ENCODE assay signal across 15 mouse cellular contexts in genomic region chr16:17001109-17001508, GRCm38 (mm10).
"Had no signal": no experiment of that assay in that cellular context is flagged by ENCODE, and none has a peak within 500 bp of the region (broad histone marks: within the 10 kb centered on the region; RNA-seq: fewer than 3 reads in every experiment).

No protein-coding gene starts in this region.

- H3K27ac ChIP-seq: limb, embryonic 13.5 days; liver, embryonic 15.5 days; midbrain, embryonic 10.5 days; neural tube, embryonic 13.5 days; stomach, embryonic 15.5 days had no signal

- H3K4me3 ChIP-seq: limb, embryonic 13.5 days; liver, embryonic 15.5 days; midbrain, embryonic 10.5 days; neural tube, embryonic 13.5 days; stomach, embryonic 15.5 days had no signal

- DNase-seq: kidney, adult 8-10 months; kidney, postnatal 25 days; left cerebral cortex, postnatal 4 days; lung, embryonic 14.5 days; lung, postnatal 10 days; midbrain, embryonic 14.5 days; right cerebral cortex, postnatal 14 days; thymus, adult 2 months; thymus, postnatal 25 days had no signal

- ATAC-seq: intestine, postnatal 0 days had no signal
